Mouse (Mus musculus) midbrain, embryonic 14.5 days (tissue): ENCODE results near the gene Cbx4. TPM values are rescaled to one million over a fixed set of nuclear protein-coding genes. Genes with fewer than 3 reads are reported as not detected.

Experiments used
- ATAC-seq: fragments of 200-750 bp; cut with Nextera tagmentation; 2 replicates; pipeline ENCODE4 v1.8.0; 2017; ENCODE audit warnings: moderate number of reproducible peaks, moderate library complexity; ENCODE audit not compliant: low FRiP score, low TSS enrichment
- DNase-seq: peaks from one replicate; pipeline ENCODE4 v3.0.0-alpha.2; 2015
- H3K27ac ChIP-seq: fragments of 300-500 bp; sonication (generic); replicated peaks from 2 replicates; pipeline ENCODE4 v1.5.1; 2014; ENCODE audit warnings: mild to moderate bottlenecking, low read depth, low read length, moderate library complexity
- H3K27me3 ChIP-seq: fragments of 300-500 bp; sonication (generic); 2 replicates; pipeline ENCODE4 v1.6.1; 2014; ENCODE audit warnings: low read length, control low read depth, mixed read lengths; ENCODE audit not compliant: control insufficient read depth, insufficient read depth
- H3K36me3 ChIP-seq: fragments of 300-500 bp; sonication (generic); 2 replicates; pipeline ENCODE4 v1.6.1; 2014; ENCODE audit warnings: low read length, control low read depth; ENCODE audit not compliant: control insufficient read depth, insufficient read depth
- H3K4me1 ChIP-seq: fragments of 300-500 bp; sonication (generic); 2 replicates; pipeline ENCODE4 v1.6.1; 2014; ENCODE audit warnings: mild to moderate bottlenecking, antibody characterized with exemption, low read length, control low read depth; ENCODE audit not compliant: control insufficient read depth, insufficient read depth
- H3K4me2 ChIP-seq: fragments of 300-500 bp; sonication (generic); 2 replicates; pipeline ENCODE4 v1.6.1; 2014; ENCODE audit warnings: mild to moderate bottlenecking, low read length, moderate library complexity
- H3K4me3 ChIP-seq: fragments of 300-500 bp; sonication (generic); replicated peaks from 2 replicates; pipeline ENCODE4 v1.5.1; 2014; ENCODE audit warnings: low read depth, low read length
- H3K9ac ChIP-seq: fragments of 300-500 bp; sonication (generic); replicated peaks from 2 replicates; pipeline ENCODE4 v1.6.1; 2014; ENCODE audit warnings: mild to moderate bottlenecking, low read length, moderate library complexity
- H3K9me3 ChIP-seq: fragments of 300-500 bp; sonication (generic); 2 replicates; pipeline ENCODE4 v1.6.1; 2016; ENCODE audit warnings: low read length, control low read depth, mixed read lengths; ENCODE audit not compliant: control insufficient read depth
- WGBS: fragments of 180-500 bp; shearing (Covaris S2); extraction: QIAGEN DNeasy Blood & Tissue Kit; methylation state at CpG from one replicate; pipeline ENCODE4 v1.1.7; 2014; 5-methylcytosine and 5-hydroxymethylcytosine counted together
- polyA plus RNA-seq: library from polyadenylated mRNA; unstranded; fragments of >200 nt; fragmentation: Nextera tagmentation; extraction: Ambion mirVana; gene quantifications from 2 replicates; pipeline ENCODE4 v1.2.1, GENCODE M21; 2014

The Cbx4 gene
- polyA plus RNA-seq, 1 experiment from 2014 or later = 19.3 TPM

- ATAC-seq (no peak), DNase-seq (no peak)
- Histone ChIP-seq H3K36me3 (peaks cover 11% of the 10 kb centered on the region), H3K4me1 (peaks cover 47% of the 10 kb centered on the region), H3K27ac (no peak overlapping the region), H3K4me3 (no peak overlapping the region), H3K9me3 (no peaks in the 10 kb centered on the region), H3K4me2 (peak overlapping the region; percentile 83), H3K27me3 (peaks cover 73% of the 10 kb centered on the region), H3K9ac (no peak overlapping the region; the same call in 1 of the 2 replicates)
- 35% methylated on average over 22 of the region's 22 CpGs for WGBS
These were observed 47.1 kb downstream of the Cbx4 start for GRCm38 (mm10) chr11:119038744-119039484.

DNA sequence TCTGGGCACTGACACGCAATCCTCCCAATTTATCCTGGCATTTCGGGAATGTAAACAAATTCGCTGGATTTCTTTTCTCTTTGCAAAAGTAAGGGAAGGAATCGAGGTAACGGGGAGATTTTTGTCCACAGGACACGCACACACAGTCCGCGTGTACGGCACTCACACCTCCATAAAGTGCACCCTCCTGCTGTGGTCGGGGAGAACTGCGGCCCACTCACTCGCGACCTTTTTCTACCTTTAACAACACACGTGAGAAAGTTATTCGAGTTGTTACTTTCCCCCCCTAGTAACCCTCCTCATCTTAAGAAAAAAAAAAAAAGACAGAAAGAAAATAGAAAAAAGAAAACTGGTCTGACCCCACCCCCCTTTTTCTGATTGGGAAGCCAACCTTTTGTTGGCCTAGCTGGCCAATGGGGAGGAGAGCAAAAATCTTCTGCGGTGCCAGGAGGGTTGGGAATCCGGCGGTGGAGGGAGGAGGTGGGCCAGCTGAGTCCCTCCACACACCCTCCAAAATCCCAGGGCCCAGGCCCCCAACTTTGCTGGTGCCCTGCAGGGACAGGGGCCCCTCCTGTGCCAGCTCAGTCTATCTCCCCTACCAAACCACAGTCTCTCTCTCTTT lies 48.1 kb downstream of the Cbx4 start:
- H3K9me3 ChIP-seq = no peaks in the 10 kb centered on the region
- 0 out of 2 replicates have a peak overlapping the region, but pooled peaks have one; percentile 42 for H3K9ac ChIP-seq
- no peak overlapping the region for H3K27ac ChIP-seq
- H3K36me3 ChIP-seq = peaks cover 11% of the 10 kb centered on the region
- H3K4me2 ChIP-seq = peak overlapping the region; percentile 83
- no peak for ATAC-seq
- peak; percentile 57 for DNase-seq
- peaks cover 47% of the 10 kb centered on the region for H3K4me1 ChIP-seq
- 6% methylated on average over 18 of the region's 18 CpGs for WGBS
- H3K27me3 ChIP-seq = peaks cover 64% of the 10 kb centered on the region
- H3K4me3 ChIP-seq = peak overlapping the region; percentile 38

DNA sequence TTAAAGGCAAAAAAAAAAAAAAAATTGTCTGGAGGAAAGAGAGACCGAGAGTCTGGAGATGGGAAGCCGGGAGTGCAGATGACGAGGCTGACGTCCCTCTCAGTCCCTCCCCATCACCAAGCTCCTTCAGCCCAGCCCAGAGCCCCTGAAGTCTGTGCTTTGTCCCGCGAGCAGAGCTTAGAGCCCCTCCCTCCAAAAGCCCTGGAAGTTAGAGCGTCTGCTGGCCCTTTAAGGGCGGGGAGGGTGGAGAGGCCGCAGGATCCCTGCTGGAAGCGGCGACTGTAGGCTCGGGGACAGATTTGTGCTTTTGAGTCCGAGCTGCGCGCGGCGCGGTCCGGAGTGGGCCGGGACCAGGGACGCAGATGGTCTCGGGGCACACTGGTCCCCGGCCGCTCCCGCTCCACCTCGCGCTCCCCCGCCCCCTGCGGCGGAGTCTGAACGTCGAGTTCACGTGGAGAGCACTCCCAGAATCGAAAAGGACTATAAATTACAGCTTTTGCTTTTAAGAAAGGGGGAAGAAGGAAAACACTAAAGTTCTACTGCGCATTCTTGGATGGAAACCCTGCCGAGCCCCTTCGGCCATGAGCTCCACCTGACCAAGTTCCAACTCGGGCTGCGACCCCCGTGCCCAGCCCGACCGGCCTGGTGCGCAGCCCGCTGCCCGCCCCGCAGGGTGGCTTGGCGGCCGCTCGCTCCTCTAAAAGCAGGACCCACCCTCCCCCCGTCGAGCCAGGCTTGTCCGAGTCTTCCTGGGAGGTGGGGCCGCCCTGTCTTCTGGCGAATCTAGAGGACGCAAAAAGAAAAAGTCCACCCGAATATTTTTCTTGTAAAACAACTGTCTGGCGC lies 48.9 kb downstream of the Cbx4 start:
- Histone ChIP-seq H3K9me3 (no peaks in the 10 kb centered on the region), H3K4me1 (peaks cover 47% of the 10 kb centered on the region), H3K36me3 (peaks cover 11% of the 10 kb centered on the region), H3K4me2 (peak overlapping the region; percentile 83), H3K9ac (peak overlapping the region; percentile 42; the same call in 1 of the 2 replicates), H3K4me3 (peak overlapping the region; percentile 38), H3K27me3 (peaks cover 57% of the 10 kb centered on the region), H3K27ac (no peak overlapping the region)
- WGBS = 3% methylated on average over 57 of the region's 57 CpGs
- DNase-seq (peak; percentile 60), ATAC-seq (no peak)

DNA sequence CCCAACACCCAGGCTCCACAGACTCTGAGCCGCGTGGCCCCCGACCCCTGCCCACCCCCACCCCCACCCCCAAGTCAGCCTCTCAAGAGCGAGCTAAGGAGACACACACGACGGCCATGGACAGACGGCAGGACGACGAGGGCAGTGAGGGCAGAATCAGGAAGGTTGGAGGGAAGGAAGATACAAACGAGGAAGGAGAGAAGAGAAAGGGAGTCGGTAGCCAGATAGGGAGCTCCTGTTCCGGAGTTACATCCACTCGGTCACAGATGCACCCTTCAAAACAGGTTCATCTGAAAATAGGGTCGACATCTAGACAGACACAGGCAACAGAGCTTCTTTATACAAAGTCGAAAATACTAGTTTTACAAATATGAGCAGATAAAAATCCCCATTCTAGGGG lies 49.6 kb downstream of the Cbx4 start:
- 5% methylated on average over 15 of the region's 15 CpGs for WGBS
- Histone ChIP-seq H3K4me2 (peak overlapping the region; percentile 83), H3K4me1 (peaks cover 47% of the 10 kb centered on the region), H3K36me3 (peaks cover 11% of the 10 kb centered on the region), H3K27ac (no peak overlapping the region), H3K9me3 (no peaks in the 10 kb centered on the region), H3K4me3 (no peak overlapping the region; the same call in 1 of the 2 replicates), H3K27me3 (peaks cover 51% of the 10 kb centered on the region), H3K9ac (no peak overlapping the region)
- no peak for DNase-seq
- ATAC-seq = no peak

GRCm38 (mm10) chr11:119035686-119036165 lies 50.3 kb downstream of the Cbx4 start:
- no peaks in the 10 kb centered on the region for H3K9me3 ChIP-seq
- H3K36me3 ChIP-seq = peaks cover 17% of the 10 kb centered on the region
- no peak overlapping the region; the same call in 1 of the 2 replicates for H3K4me3 ChIP-seq
- H3K9ac ChIP-seq = no peak overlapping the region
- peaks cover 51% of the 10 kb centered on the region for H3K27me3 ChIP-seq
- no peak overlapping the region for H3K27ac ChIP-seq
- WGBS = 2% methylated on average over 21 of the region's 21 CpGs
- DNase-seq (peak; percentile 75), ATAC-seq (no peak)
- H3K4me2 ChIP-seq = peak overlapping the region; percentile 32
- H3K4me1 ChIP-seq = peaks cover 47% of the 10 kb centered on the region

DNA sequence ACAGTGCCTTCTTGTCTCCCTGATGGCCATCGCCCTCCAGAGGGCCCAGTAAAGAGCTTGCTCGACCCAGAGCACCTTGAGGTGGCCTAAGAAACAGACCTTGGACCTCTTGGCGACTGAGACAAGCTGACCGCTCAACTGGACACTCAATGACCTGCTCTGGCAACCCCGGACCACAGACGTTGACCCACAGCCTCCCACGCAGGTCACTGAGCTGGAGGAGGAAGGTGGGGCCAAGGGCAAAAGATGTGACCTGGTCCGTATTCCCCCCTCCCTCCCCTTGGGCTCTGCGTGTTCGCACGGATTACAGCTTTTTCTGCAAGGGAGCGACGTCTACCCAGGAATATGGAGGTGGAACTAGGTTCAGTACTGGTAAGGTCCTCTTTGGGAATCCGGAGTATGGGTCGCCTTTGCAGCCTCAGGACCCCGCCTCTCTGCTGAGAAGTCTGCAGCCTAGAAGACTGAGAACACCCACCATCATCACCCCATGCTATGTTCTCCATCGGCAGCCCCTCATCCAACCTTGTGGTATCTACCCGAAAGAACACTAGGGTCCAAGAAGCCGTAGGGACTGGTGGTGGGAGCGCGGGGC lies 50.8 kb downstream of the Cbx4 start:
- Histone ChIP-seq H3K4me2 (peak overlapping the region; percentile 41), H3K36me3 (peaks cover 22% of the 10 kb centered on the region), H3K4me3 (no peak overlapping the region; the same call in 1 of the 2 replicates), H3K9me3 (no peaks in the 10 kb centered on the region), H3K27me3 (peaks cover 51% of the 10 kb centered on the region), H3K4me1 (peaks cover 46% of the 10 kb centered on the region), H3K9ac (no peak overlapping the region), H3K27ac (no peak overlapping the region)
- no peak for ATAC-seq
- no peak for DNase-seq
- 2% methylated on average over 21 of the region's 21 CpGs for WGBS

- Histone ChIP-seq H3K4me3 (peak overlapping the region; percentile 19; the same call in 1 of the 2 replicates), H3K9me3 (no peaks in the 10 kb centered on the region), H3K9ac (no peak overlapping the region), H3K4me2 (peak overlapping the region; percentile 41), H3K27ac (no peak overlapping the region), H3K36me3 (peaks cover 28% of the 10 kb centered on the region), H3K4me1 (peaks cover 41% of the 10 kb centered on the region), H3K27me3 (peaks cover 51% of the 10 kb centered on the region)
- peak; percentile 42 for DNase-seq
- ATAC-seq = no peak; the same call in 1 of the 2 replicates
- 4% methylated on average over 19 of the region's 19 CpGs for WGBS
These were observed 51.4 kb downstream of the Cbx4 start for GRCm38 (mm10) chr11:119034635-119035034.
